Mouse (Mus musculus) limb, embryonic 12.5 days (tissue): Measurements from ENCODE around the gene Maco1. TPM values are rescaled to one million over a fixed set of nuclear protein-coding genes. Genes with fewer than 3 reads are reported as not detected.

Experiments
- ATAC-seq: fragments of 200-750 bp; cut with Nextera tagmentation; 2 replicates; pipeline ENCODE4 v1.8.0; 2017; ENCODE audit warnings: low read depth, moderate TSS enrichment; ENCODE audit not compliant: insufficient number of reproducible peaks, insufficient read depth, low FRiP score, low TSS enrichment
- H3K27ac ChIP-seq: fragments of 300-500 bp; sonication (generic); 2 replicates; pipeline ENCODE4 v1.5.1; 2016; ENCODE audit warnings: mild to moderate bottlenecking, moderate library complexity
- H3K27me3 ChIP-seq: fragments of 300-500 bp; sonication (generic); 2 replicates; pipeline ENCODE4 v1.6.1; 2016; ENCODE audit warnings: mild to moderate bottlenecking, moderate library complexity
- H3K36me3 ChIP-seq: fragments of 300-500 bp; sonication (generic); 2 replicates; pipeline ENCODE4 v1.6.1; 2016; ENCODE audit warnings: mild to moderate bottlenecking, moderate library complexity
- H3K4me1 ChIP-seq: fragments of 300-500 bp; sonication (generic); replicated peaks from 2 replicates; pipeline ENCODE4 v1.6.1; 2016
- H3K4me2 ChIP-seq: fragments of 300-500 bp; sonication (generic); 2 replicates; pipeline ENCODE4 v1.6.1; 2016; ENCODE audit warnings: mild to moderate bottlenecking, moderate library complexity
- H3K4me3 ChIP-seq: fragments of 300-500 bp; sonication (generic); replicated peaks from 2 replicates; pipeline ENCODE4 v1.5.1; 2016; ENCODE audit warnings: mild to moderate bottlenecking
- H3K9ac ChIP-seq: fragments of 300-500 bp; sonication (generic); replicated peaks from 2 replicates; pipeline ENCODE4 v1.6.1; 2016; ENCODE audit warnings: mild to moderate bottlenecking, moderate library complexity
- H3K9me3 ChIP-seq: fragments of 300-500 bp; sonication (generic); 2 replicates; pipeline ENCODE4 v1.6.1; 2016; ENCODE audit warnings: mild to moderate bottlenecking, moderate library complexity
- WGBS: fragments of 180-500 bp; shearing (Covaris S2); methylation state at CpG from one replicate; pipeline ENCODE4 v1.1.7; 2016; 5-methylcytosine and 5-hydroxymethylcytosine counted together
- polyA plus RNA-seq: library from polyadenylated mRNA; unstranded; fragments of >200 nt; fragmentation: Nextera tagmentation; extraction: Ambion mirVana; gene quantifications from 2 replicates; pipeline ENCODE4 v1.2.1, GENCODE M21; 2016

The Maco1 gene
- polyA plus RNA-seq, 1 experiment from 2014 or later: 60.7 TPM

DNA sequence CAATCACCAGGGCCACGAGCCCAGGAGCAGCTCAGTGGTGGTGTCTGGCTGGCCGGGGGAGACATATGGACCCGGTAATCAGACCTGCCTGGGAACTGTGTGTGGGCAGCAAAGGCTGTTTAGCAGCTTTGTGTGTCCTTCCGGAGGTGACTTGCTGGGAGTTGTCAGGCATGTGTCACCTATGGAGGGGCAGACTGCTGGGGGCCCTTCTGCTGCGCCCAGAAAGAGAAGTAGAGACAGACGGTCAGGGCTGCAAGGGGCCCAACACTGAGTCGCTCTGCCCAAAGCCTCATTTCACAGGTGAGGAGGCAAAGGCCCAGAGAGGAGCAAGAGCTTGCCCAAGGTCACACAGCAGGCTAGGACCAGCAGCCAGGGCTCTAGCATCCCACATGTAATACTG is 83.3 kb downstream of the Maco1 start:
- no peak overlapping the region for H3K9ac ChIP-seq
- ATAC-seq: no peak
- H3K4me2 ChIP-seq: no peak overlapping the region
- H3K4me1 ChIP-seq: peaks cover 26% of the 10 kb centered on the region
- H3K27ac ChIP-seq: no peak overlapping the region
- no peaks in the 10 kb centered on the region for H3K9me3 ChIP-seq
- H3K27me3 ChIP-seq: peaks cover 24% of the 10 kb centered on the region
- no peaks in the 10 kb centered on the region for H3K36me3 ChIP-seq
- WGBS: 50% methylated on average over 7 of the region's 7 CpGs
- H3K4me3 ChIP-seq: no peak overlapping the region

DNA sequence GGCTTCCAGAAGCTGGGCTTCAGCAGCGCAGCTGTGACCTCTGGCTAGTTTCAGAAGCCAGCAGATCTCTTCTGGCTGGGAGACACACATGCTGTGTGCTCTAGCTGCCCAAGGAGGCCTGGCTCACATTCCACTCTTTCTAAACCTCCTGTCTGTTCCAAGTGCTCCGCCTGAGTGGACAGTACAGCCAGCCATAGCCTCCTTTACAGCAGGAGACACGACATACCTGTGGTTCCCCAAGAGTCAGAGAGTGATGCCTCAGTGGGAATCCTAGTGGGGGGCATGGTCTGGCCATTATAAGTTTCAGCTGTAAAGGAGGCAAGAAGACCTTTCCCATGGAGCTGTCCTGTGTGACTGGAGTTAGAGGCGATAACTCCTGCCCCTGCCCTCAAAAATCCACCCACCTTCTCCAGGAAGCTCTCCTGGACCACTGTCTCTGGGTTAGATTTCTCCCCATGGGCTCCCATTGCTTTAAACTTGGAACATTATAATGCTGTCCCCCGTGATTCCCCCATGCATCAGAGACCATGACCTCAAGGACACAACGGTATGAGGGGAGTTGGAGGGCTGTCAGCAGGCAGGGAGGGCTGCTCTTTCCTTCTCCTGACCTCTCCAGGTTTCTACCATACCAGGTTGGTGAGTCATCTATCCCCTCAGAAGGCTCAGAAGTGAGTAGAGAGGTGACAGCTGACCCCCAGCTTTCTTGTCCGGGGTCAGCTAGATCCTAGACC is 83.9 kb downstream of the Maco1 start:
- H3K9ac ChIP-seq: no peak overlapping the region
- ATAC-seq: no peak
- 64% methylated on average over 7 of the region's 7 CpGs for WGBS
- H3K4me3 ChIP-seq: no peak overlapping the region
- H3K9me3 ChIP-seq: no peaks in the 10 kb centered on the region
- H3K4me1 ChIP-seq: peaks cover 26% of the 10 kb centered on the region
- no peaks in the 10 kb centered on the region for H3K36me3 ChIP-seq
- peaks cover 24% of the 10 kb centered on the region for H3K27me3 ChIP-seq
- no peak overlapping the region for H3K27ac ChIP-seq
- H3K4me2 ChIP-seq: no peak overlapping the region

DNA sequence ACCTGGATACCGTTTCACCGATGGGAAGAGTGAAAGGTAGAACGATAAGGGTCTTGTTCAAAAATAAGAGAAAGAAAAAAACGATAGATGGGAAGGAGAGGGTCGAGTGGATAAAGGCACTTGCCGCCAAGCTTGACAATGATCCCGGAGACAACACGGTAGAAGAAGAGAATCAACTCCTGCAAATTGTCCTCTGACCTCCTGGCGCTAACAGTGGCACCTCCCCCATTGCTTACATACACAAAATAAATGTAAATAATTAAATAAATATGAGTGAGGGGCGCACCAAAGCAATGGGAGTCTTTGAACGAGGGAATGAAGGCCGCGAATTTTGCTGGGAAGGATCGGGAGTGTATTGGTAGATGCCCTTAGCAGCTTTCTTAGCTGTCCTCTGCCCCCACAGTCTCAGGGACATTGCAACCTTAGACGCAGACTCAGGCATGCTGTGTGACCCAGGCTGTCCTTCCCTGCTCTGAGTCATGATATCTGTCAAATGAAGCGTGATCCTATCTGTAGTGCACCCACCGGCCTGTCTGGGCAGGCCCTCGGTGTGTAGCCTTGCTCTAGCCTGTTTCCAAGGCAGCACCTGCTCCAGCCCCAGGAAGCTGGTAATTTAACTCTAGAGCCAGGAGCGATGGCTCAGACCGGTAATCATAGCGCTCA is 84.8 kb downstream of the Maco1 start:
- Histone ChIP-seq H3K4me3 (peak overlapping the region; percentile 86), H3K4me2 (peak overlapping the region; percentile 95), H3K36me3 (no peaks in the 10 kb centered on the region), H3K9me3 (no peaks in the 10 kb centered on the region), H3K9ac (peak overlapping the region; percentile 90), H3K27me3 (peaks cover 24% of the 10 kb centered on the region), H3K4me1 (peaks cover 32% of the 10 kb centered on the region), H3K27ac (no peak overlapping the region)
- ATAC-seq: no peak
- WGBS: 10% methylated on average over 21 of the region's 21 CpGs

DNA sequence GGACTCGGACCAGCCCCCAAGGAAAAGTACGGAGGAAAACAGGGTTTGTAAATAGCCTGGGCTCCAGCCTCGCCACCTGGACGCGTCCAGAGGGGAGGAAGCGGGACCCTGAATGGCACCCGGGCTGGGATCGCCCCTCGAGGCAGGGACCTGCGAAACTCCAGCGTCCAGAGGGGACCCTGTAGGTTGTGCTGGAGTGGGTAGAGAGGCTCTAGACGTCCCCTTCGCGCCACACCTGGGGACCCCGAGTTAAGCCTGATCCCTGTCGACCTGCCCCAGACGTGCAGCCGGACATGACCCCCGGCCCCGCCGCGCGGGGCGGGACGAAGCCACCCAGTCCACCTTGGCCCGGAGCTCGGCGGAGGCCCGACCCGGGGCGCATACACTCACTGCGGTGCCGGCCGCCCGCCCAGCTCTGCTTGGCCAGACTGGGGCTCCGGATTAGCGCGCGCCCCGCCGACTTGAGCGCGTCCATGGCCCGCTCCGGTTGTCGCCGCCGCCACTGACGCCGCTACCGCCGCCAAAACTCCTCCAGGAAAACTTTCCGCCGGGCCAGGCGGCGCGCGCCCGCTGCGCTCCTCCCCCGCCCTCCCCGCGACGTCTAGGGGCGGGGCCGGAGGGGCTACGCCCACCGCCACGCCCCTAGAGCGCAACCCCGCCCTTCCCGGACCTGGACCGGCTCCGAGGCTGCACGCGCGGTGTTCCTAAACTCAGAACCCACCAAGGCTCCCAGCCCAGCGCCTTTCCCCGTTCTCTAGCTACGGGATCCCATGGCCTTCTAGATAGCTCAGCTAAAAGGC is 85.5 kb downstream of the Maco1 start, which contains the start of gene Ldlrap1:
Gene Ldlrap1 (minus strand): TSS at position 599 of the 800 bp plus-strand sequence.
- Histone ChIP-seq H3K4me3 (peak within 1 kb of the TSS; percentile 86), H3K9me3 (no peaks in the 10 kb centered on the region), H3K27ac (peak within 1 kb of the TSS; percentile 67), H3K9ac (peak within 1 kb of the TSS; percentile 90), H3K4me2 (peak within 1 kb of the TSS; percentile 95), H3K27me3 (peaks cover 24% of the 10 kb centered on the region), H3K4me1 (peaks cover 29% of the 10 kb centered on the region), H3K36me3 (no peaks in the 10 kb centered on the region)
- ATAC-seq: peak; percentile 67
- under 1% methylated on average over 80 of the region's 80 CpGs for WGBS

DNA sequence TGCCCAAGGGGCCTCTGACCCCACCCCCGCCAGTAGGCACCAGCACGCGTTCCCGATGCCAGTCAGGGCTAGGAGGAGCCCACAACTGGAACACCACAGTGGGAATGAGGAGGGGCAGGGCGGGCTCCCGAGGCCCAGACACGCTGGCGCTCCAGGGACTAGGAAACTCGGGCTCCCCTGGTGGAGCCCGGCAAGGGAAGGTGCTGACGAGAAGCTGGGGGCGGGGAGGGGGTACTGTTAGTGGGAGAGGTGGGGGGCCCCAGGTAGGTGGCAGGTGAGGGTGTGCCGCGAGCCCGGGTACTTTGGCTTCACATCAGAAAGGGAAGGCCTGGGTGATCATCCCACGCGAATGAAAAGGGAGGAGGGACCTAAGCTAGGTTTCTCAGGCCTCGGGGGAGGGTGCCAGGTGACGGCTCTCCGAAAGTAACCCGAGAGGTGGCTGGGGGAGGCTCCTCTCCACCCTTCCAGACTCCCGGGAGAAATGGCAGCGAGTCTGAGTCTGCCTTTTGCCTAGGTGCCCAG is 86.2 kb downstream of the Maco1 start:
- H3K4me1 ChIP-seq: peaks cover 33% of the 10 kb centered on the region
- peak overlapping the region; percentile 67 for H3K27ac ChIP-seq
- peak overlapping the region; percentile 95 for H3K4me2 ChIP-seq
- WGBS: 1% methylated on average over 23 of the region's 23 CpGs
- peak overlapping the region; percentile 90 for H3K9ac ChIP-seq
- H3K27me3 ChIP-seq: peaks cover 24% of the 10 kb centered on the region
- H3K4me3 ChIP-seq: peak overlapping the region; percentile 86
- H3K9me3 ChIP-seq: no peaks in the 10 kb centered on the region
- H3K36me3 ChIP-seq: no peaks in the 10 kb centered on the region
- no peak for ATAC-seq

DNA sequence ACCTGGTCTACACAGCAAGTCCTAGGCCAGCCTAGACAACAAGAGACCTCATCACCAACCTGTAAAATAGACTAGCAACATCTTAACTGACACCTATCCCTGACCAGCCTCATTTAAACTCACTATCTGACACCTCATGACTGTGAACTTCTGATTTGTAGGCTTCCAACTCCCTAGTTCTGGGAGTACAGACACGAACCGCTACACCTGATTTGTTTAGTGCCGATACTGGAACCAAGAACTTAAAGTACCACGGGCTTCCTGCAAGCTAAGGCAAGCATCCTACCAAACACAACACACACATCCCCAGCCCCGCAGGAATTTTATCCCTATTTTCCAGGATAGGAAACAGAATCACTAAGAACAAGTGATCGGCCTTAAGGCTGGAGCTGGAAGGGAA is 86.9 kb downstream of the Maco1 start:
- no peak overlapping the region for H3K27ac ChIP-seq
- peak overlapping the region; percentile 86 for H3K4me3 ChIP-seq
- H3K4me1 ChIP-seq: peaks cover 33% of the 10 kb centered on the region
- peak overlapping the region; percentile 90 for H3K9ac ChIP-seq
- H3K27me3 ChIP-seq: peaks cover 24% of the 10 kb centered on the region
- H3K4me2 ChIP-seq: peak overlapping the region; percentile 95
- H3K9me3 ChIP-seq: no peaks in the 10 kb centered on the region
- no peak for ATAC-seq
- H3K36me3 ChIP-seq: 0 out of 2 replicates have a peak, but pooled peaks cover 4% of the 10 kb centered on the region
- WGBS: 75% methylated on average over 6 of the region's 6 CpGs

DNA sequence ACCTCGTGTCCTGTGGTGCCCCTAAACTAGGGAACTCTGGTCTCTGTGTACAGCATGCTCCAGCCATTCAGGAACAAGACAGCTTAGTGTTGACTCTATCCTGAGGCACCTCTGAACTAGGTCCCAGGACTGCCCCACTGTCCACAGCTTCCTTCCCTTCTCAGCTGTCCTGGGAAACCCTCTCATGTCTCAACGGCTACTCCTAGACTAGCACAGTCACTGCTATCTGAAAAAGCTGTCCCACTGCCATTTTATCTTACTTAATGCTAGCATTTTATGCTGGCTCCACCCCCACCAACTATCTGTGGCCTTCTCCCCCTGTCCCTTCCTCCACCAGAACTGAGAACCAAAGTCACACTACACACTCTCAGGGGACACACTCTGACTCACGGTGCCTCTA is 88.8 kb downstream of the Maco1 start:
- Histone ChIP-seq H3K27me3 (peaks cover 18% of the 10 kb centered on the region), H3K9me3 (no peaks in the 10 kb centered on the region), H3K4me2 (no peak overlapping the region), H3K36me3 (0 out of 2 replicates have a peak, but pooled peaks cover 4% of the 10 kb centered on the region), H3K9ac (no peak overlapping the region), H3K4me1 (peaks cover 33% of the 10 kb centered on the region), H3K4me3 (no peak overlapping the region), H3K27ac (no peak overlapping the region; the same call in 1 of the 2 replicates)
- WGBS: 64% methylated on average over 3 of the region's 3 CpGs
- ATAC-seq: no peak

DNA sequence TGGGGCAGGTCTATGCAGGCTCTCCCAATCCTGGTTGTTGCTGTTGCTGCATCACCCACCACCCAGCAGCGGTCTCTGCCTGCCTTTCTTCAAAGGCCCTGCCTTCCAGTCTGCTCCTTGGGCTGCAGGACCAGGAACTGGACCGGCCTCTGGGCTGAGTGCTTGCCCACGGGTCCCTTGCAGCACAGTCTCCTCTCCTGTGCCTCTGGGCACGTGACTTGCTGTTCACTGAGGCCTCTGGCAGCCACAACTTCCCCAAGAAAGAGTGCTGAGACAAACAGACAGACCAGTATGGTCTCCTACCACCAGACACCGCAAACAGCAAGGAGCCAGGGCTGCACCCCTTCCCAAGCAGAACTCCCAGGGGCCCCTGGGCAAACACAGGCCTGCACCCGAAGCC is 90.8 kb downstream of the Maco1 start:
- 0 out of 2 replicates have a peak, but pooled peaks cover 4% of the 10 kb centered on the region for H3K36me3 ChIP-seq
- no peak overlapping the region for H3K4me3 ChIP-seq
- H3K27ac ChIP-seq: peak overlapping the region; percentile 56; the same call in 1 of the 2 replicates
- no peaks in the 10 kb centered on the region for H3K9me3 ChIP-seq
- peaks cover 36% of the 10 kb centered on the region for H3K4me1 ChIP-seq
- H3K4me2 ChIP-seq: no peak overlapping the region
- H3K9ac ChIP-seq: 0 out of 2 replicates have a peak overlapping the region, but pooled peaks have one; percentile 23
- no peak for ATAC-seq
- 78% methylated on average over 6 of the region's 6 CpGs for WGBS
- peaks cover 12% of the 10 kb centered on the region; the same call in 1 of the 2 replicates for H3K27me3 ChIP-seq

DNA sequence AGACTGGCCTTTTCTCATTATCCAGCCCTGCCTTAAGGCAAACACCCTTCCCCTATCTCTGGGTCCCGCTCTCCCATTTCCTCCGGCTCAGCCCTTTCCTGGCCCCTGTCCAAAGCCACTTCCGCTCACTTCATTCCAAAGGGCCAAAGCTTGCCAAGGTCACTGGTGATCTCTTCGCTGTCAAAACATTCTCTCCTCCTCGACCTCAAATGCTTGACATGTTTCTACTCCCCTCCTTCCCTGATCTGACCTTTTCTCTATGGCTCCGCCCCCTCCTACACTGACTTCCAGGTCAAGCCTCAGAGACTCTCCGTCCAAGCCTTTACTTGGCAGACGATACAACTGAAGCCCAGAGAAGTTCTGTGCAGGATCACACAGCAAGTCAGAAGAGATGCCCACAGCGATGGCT is 92.3 kb downstream of the Maco1 start:
- Histone ChIP-seq H3K4me3 (no peak overlapping the region), H3K27ac (no peak overlapping the region), H3K9me3 (no peaks in the 10 kb centered on the region), H3K4me1 (peaks cover 25% of the 10 kb centered on the region), H3K27me3 (no peaks in the 10 kb centered on the region), H3K9ac (no peak overlapping the region), H3K4me2 (no peak overlapping the region), H3K36me3 (0 out of 2 replicates have a peak, but pooled peaks cover 4% of the 10 kb centered on the region)
- no peak for ATAC-seq
- 69% methylated on average over 9 of the region's 9 CpGs for WGBS

DNA sequence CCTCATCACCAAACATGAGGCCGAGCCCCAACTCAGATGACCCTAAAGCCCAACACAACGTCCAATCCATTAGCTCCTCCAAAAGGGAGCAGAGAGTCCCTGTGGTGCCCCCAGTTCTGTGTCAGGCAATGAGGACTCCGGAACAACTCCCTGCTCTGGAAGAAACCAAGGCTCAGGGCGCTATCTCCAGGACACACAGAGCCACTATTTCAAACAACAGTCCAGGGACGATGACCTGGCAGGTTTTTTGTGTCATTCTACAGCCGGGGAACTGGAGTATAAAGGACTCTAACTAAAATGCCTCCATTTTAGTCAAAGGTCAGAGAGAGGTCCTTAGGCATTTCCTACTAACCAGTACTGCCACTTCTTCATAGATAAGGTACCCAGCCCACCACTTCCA is 92.9 kb downstream of the Maco1 start:
- H3K4me3 ChIP-seq: no peak overlapping the region
- H3K27me3 ChIP-seq: no peaks in the 10 kb centered on the region
- no peak overlapping the region for H3K27ac ChIP-seq
- H3K36me3 ChIP-seq: 0 out of 2 replicates have a peak, but pooled peaks cover 4% of the 10 kb centered on the region
- H3K9ac ChIP-seq: no peak overlapping the region
- no peaks in the 10 kb centered on the region for H3K9me3 ChIP-seq
- H3K4me2 ChIP-seq: no peak overlapping the region
- H3K4me1 ChIP-seq: peaks cover 25% of the 10 kb centered on the region
- 76% methylated on average over 6 of the region's 6 CpGs for WGBS
- ATAC-seq: no peak
